Mouse (Mus musculus): Measurements from ENCODE around the gene Hoxd12. TPM values are rescaled to one million over a fixed set of nuclear protein-coding genes. Genes with fewer than 3 reads are reported as not detected.

Gene Hoxd12
- total RNA-seq, 2 experiments from 2014 or later, result not detected

- H3K4me3 ChIP-seq, result no peak overlapping the region
- H3K27ac ChIP-seq, result no peak overlapping the region
- no peak for DNase-seq (ENCODE audit: extremely low spot score in 1 of 2, low spot score in 2 of 2)
- TF ChIP-seq CTCF (IDR thresholded peaks at IDR 0.05), result no peak
- intact Hi-C loops (cut with DNase I), result no loop called here
Measured at GRCm38 (mm10) chr2:74676376-74677052, 1.7 kb downstream of the Hoxd12 start.

GRCm38 (mm10) chr2:74677106-74677505 lies 2.3 kb downstream of the Hoxd12 start:
- TF ChIP-seq CTCF (IDR thresholded peaks at IDR 0.05), result no peak
- no peak overlapping the region for H3K4me3 ChIP-seq
- no peak overlapping the region for H3K27ac ChIP-seq
- intact Hi-C loops (cut with DNase I), result no loop called here
- no peak for DNase-seq (ENCODE audit: extremely low spot score in 1 of 2, low spot score in 2 of 2)

GRCm38 (mm10) chr2:74678891-74679595 lies 4.2 kb downstream of the Hoxd12 start, which contains the start of gene Hoxd11:
Hoxd11 (plus strand) TSS chr2:74679557.
- intact Hi-C loops (cut with DNase I), result no loop called here
- Histone ChIP-seq H3K27ac (no peak within 1 kb of the TSS), H3K4me3 (no peak within 1 kb of the TSS)
- no peak for TF ChIP-seq CTCF (IDR thresholded peaks at IDR 0.05)
- no peak for DNase-seq (ENCODE audit: extremely low spot score in 1 of 2, low spot score in 2 of 2)

- intact Hi-C loops (cut with DNase I), result no loop called here
- Histone ChIP-seq H3K4me3 (no peak overlapping the region), H3K27ac (no peak overlapping the region)
- no peak for TF ChIP-seq CTCF (IDR thresholded peaks at IDR 0.05)
- DNase-seq (ENCODE audit: extremely low spot score in 1 of 2, low spot score in 2 of 2), result peak in 1 of 2 experiments; percentile 6
Measured at GRCm38 (mm10) chr2:74679596-74679971, 4.8 kb downstream of the Hoxd12 start.

- DNase-seq (ENCODE audit: extremely low spot score in 1 of 2, low spot score in 2 of 2), result no peak
- TF ChIP-seq CTCF (IDR thresholded peaks at IDR 0.05), result no peak
Measured at GRCm38 (mm10) chr2:74679980-74680379, 5.2 kb downstream of the Hoxd12 start.

GRCm38 (mm10) chr2:74680561-74681398 lies 6.0 kb downstream of the Hoxd12 start:
- TF ChIP-seq CTCF (IDR thresholded peaks at IDR 0.05), result no peak
- intact Hi-C loops (cut with DNase I), result no loop called here
- DNase-seq (ENCODE audit: extremely low spot score in 1 of 2, low spot score in 2 of 2), result no peak
- Histone ChIP-seq H3K27ac (no peak overlapping the region), H3K4me3 (no peak overlapping the region)

More at GRCm38 (mm10) chr2:74679980-74680379, 5.2 kb downstream of the Hoxd12 start:
- intact Hi-C loops (cut with DNase I), result no loop called here
- Histone ChIP-seq H3K27ac (no peak overlapping the region), H3K4me3 (no peak overlapping the region)

GRCm38 (mm10) chr2:74681594-74682531 lies 7.0 kb downstream of the Hoxd12 start:
- intact Hi-C loops (cut with DNase I), result no loop called here
- TF ChIP-seq CTCF (IDR thresholded peaks at IDR 0.05), result no peak
- H3K27ac ChIP-seq, result no peak overlapping the region
- DNase-seq (ENCODE audit: extremely low spot score in 1 of 2, low spot score in 2 of 2), result peak in 1 of 2 experiments; percentile 7
- H3K4me3 ChIP-seq, result no peak overlapping the region

GRCm38 (mm10) chr2:74682796-74683195 lies 8.0 kb downstream of the Hoxd12 start:
- intact Hi-C loops (cut with DNase I), result no loop called here
- H3K4me3 ChIP-seq, result no peak overlapping the region
- TF ChIP-seq CTCF (IDR thresholded peaks at IDR 0.05), result no peak
- H3K27ac ChIP-seq, result no peak overlapping the region
- no peak for DNase-seq (ENCODE audit: extremely low spot score in 1 of 2, low spot score in 2 of 2)

- no peak for TF ChIP-seq CTCF (IDR thresholded peaks at IDR 0.05)
- intact Hi-C loops (cut with DNase I), result no loop called here
- DNase-seq (ENCODE audit: extremely low spot score in 1 of 2, low spot score in 2 of 2), result no peak
- Histone ChIP-seq H3K4me3 (no peak overlapping the region), H3K27ac (no peak overlapping the region)
Measured at GRCm38 (mm10) chr2:74683471-74683951, 8.7 kb downstream of the Hoxd12 start.

- Histone ChIP-seq H3K27ac (no peak overlapping the region), H3K4me3 (no peak overlapping the region)
- intact Hi-C loops (cut with DNase I), result no loop called here
- no peak for DNase-seq (ENCODE audit: extremely low spot score in 1 of 2, low spot score in 2 of 2)
- no peak for TF ChIP-seq CTCF (IDR thresholded peaks at IDR 0.05)
Measured at GRCm38 (mm10) chr2:74684106-74684505, 9.3 kb downstream of the Hoxd12 start.

GRCm38 (mm10) chr2:74685059-74685603 lies 10.3 kb downstream of the Hoxd12 start:
- no peak for DNase-seq (ENCODE audit: extremely low spot score in 1 of 2, low spot score in 2 of 2)
- no peak for TF ChIP-seq CTCF (IDR thresholded peaks at IDR 0.05)
- no peak overlapping the region for H3K4me3 ChIP-seq
- no peak overlapping the region for H3K27ac ChIP-seq
- intact Hi-C loops (cut with DNase I), result no loop called here

All from left cerebral cortex, adult 2 months (tissue).